Mouse (Mus musculus): ENCODE data around the gene Retreg1. TPM values are rescaled to one million over a fixed set of nuclear protein-coding genes. Genes with fewer than 3 reads are reported as not detected.

Gene Retreg1
- polyA plus RNA-seq (2016; fragmentation: Nextera tagmentation; extraction: Ambion mirVana), result 2.2 and 2.7 TPM in 2 replicates

- H3K27me3 ChIP-seq (ENCODE audit: insufficient read depth, poor library complexity, severe bottlenecking), result peaks cover 38% of the 10 kb centered on the region
- DNase-seq (ENCODE audit: low spot score), result peak; percentile 65
- peak within 1 kb of the TSS; percentile 87 for H3K27ac ChIP-seq
- H3K36me3 ChIP-seq, result no peaks in the 10 kb centered on the region
- peaks cover 5% of the 10 kb centered on the region; the same call in 1 of the 2 replicates for H3K9me3 ChIP-seq
- H3K4me1 ChIP-seq (replicated peaks), result peaks cover 25% of the 10 kb centered on the region
- under 1% methylated on average over 71 of the region's 72 CpGs for WGBS
- peak within 1 kb of the TSS; percentile 87 for H3K4me3 ChIP-seq
Measured at GRCm38 (mm10) chr15:25843086-25843991, at the start of gene Retreg1. Retreg1 (plus strand) TSS chr15:25843180.

GRCm38 (mm10) chr15:25794123-25794522 is 48.9 kb upstream of the Retreg1 start:
- H3K4me1 ChIP-seq (replicated peaks), result 0 out of 2 replicates have a peak, but pooled peaks cover 5% of the 10 kb centered on the region
- H3K27ac ChIP-seq, result no peak overlapping the region
- no peaks in the 10 kb centered on the region for H3K9me3 ChIP-seq
- H3K36me3 ChIP-seq, result peaks cover 97% of the 10 kb centered on the region
- H3K27me3 ChIP-seq (ENCODE audit: insufficient read depth, poor library complexity, severe bottlenecking), result no peaks in the 10 kb centered on the region
- DNase-seq (ENCODE audit: low spot score), result no peak
- 80% methylated on average over 8 of the region's 8 CpGs for WGBS
- no peak overlapping the region for H3K4me3 ChIP-seq

- Histone ChIP-seq H3K4me3 (no peak overlapping the region), H3K36me3 (peaks cover 97% of the 10 kb centered on the region), H3K9me3 (no peaks in the 10 kb centered on the region), H3K4me1 (replicated peaks) (0 out of 2 replicates have a peak, but pooled peaks cover 5% of the 10 kb centered on the region), H3K27ac (no peak overlapping the region), H3K27me3 (ENCODE audit: insufficient read depth, poor library complexity, severe bottlenecking) (no peaks in the 10 kb centered on the region)
- no peak for DNase-seq (ENCODE audit: low spot score)
- 95% methylated on average over 9 of the region's 9 CpGs for WGBS
Measured at GRCm38 (mm10) chr15:25795496-25795895, 47.5 kb upstream of the Retreg1 start.

- H3K9me3 ChIP-seq, result no peaks in the 10 kb centered on the region
- no peaks in the 10 kb centered on the region for H3K27me3 ChIP-seq (ENCODE audit: insufficient read depth, poor library complexity, severe bottlenecking)
- no peaks in the 10 kb centered on the region for H3K4me1 ChIP-seq (replicated peaks)
- 60% methylated on average over 3 of the region's 3 CpGs for WGBS
- H3K27ac ChIP-seq, result no peak overlapping the region
- no peak overlapping the region for H3K4me3 ChIP-seq
- DNase-seq (ENCODE audit: low spot score), result no peak
- H3K36me3 ChIP-seq, result peaks cover 98% of the 10 kb centered on the region
Measured at GRCm38 (mm10) chr15:25796353-25796752, 46.6 kb upstream of the Retreg1 start.

GRCm38 (mm10) chr15:25797179-25797578 is 45.8 kb upstream of the Retreg1 start:
- H3K4me1 ChIP-seq (replicated peaks), result no peaks in the 10 kb centered on the region
- DNase-seq (ENCODE audit: low spot score), result no peak
- H3K9me3 ChIP-seq, result no peaks in the 10 kb centered on the region
- H3K27me3 ChIP-seq (ENCODE audit: insufficient read depth, poor library complexity, severe bottlenecking), result no peaks in the 10 kb centered on the region
- H3K36me3 ChIP-seq, result peaks cover 99% of the 10 kb centered on the region
- 90% methylated on average over 8 of the region's 8 CpGs for WGBS
- H3K4me3 ChIP-seq, result no peak overlapping the region
- H3K27ac ChIP-seq, result no peak overlapping the region

GRCm38 (mm10) chr15:25797888-25798287 is 45.1 kb upstream of the Retreg1 start:
- no peaks in the 10 kb centered on the region for H3K4me1 ChIP-seq (replicated peaks)
- H3K36me3 ChIP-seq, result peaks cover 100% of the 10 kb centered on the region
- WGBS, result 89% methylated on average over 1 of the region's 1 CpGs
- DNase-seq (ENCODE audit: low spot score), result no peak
- no peak overlapping the region for H3K27ac ChIP-seq
- no peak overlapping the region for H3K4me3 ChIP-seq
- no peaks in the 10 kb centered on the region for H3K27me3 ChIP-seq (ENCODE audit: insufficient read depth, poor library complexity, severe bottlenecking)
- H3K9me3 ChIP-seq, result no peaks in the 10 kb centered on the region

- no peak for DNase-seq (ENCODE audit: low spot score)
- H3K4me3 ChIP-seq, result no peak overlapping the region
- peaks cover 100% of the 10 kb centered on the region for H3K36me3 ChIP-seq
- H3K9me3 ChIP-seq, result no peaks in the 10 kb centered on the region
- H3K4me1 ChIP-seq (replicated peaks), result no peaks in the 10 kb centered on the region
- WGBS, result 88% methylated on average over 5 of the region's 5 CpGs
- H3K27me3 ChIP-seq (ENCODE audit: insufficient read depth, poor library complexity, severe bottlenecking), result no peaks in the 10 kb centered on the region
- H3K27ac ChIP-seq, result no peak overlapping the region
Measured at GRCm38 (mm10) chr15:25801726-25802125, 41.3 kb upstream of the Retreg1 start.

- Histone ChIP-seq H3K4me3 (no peak overlapping the region), H3K9me3 (no peaks in the 10 kb centered on the region), H3K27ac (no peak overlapping the region), H3K4me1 (replicated peaks) (no peaks in the 10 kb centered on the region), H3K36me3 (peaks cover 100% of the 10 kb centered on the region), H3K27me3 (ENCODE audit: insufficient read depth, poor library complexity, severe bottlenecking) (no peaks in the 10 kb centered on the region)
- DNase-seq (ENCODE audit: low spot score), result no peak
- WGBS, result 94% methylated on average over 8 of the region's 8 CpGs
Measured at GRCm38 (mm10) chr15:25802194-25802593, 40.8 kb upstream of the Retreg1 start.

GRCm38 (mm10) chr15:25803111-25803510 is 39.9 kb upstream of the Retreg1 start:
- no peak for DNase-seq (ENCODE audit: low spot score)
- 93% methylated on average over 15 of the region's 15 CpGs for WGBS
- Histone ChIP-seq H3K4me3 (no peak overlapping the region), H3K4me1 (replicated peaks) (no peaks in the 10 kb centered on the region), H3K27ac (no peak overlapping the region), H3K9me3 (no peaks in the 10 kb centered on the region), H3K36me3 (peaks cover 100% of the 10 kb centered on the region), H3K27me3 (ENCODE audit: insufficient read depth, poor library complexity, severe bottlenecking) (no peaks in the 10 kb centered on the region)

- Histone ChIP-seq H3K36me3 (peaks cover 100% of the 10 kb centered on the region), H3K27me3 (ENCODE audit: insufficient read depth, poor library complexity, severe bottlenecking) (no peaks in the 10 kb centered on the region), H3K4me1 (replicated peaks) (no peaks in the 10 kb centered on the region), H3K27ac (no peak overlapping the region), H3K4me3 (no peak overlapping the region), H3K9me3 (no peaks in the 10 kb centered on the region)
- DNase-seq (ENCODE audit: low spot score), result peak; percentile 70
- WGBS, result 88% methylated on average over 21 of the region's 21 CpGs
Measured at GRCm38 (mm10) chr15:25805336-25806110, 37.5 kb upstream of the Retreg1 start.

GRCm38 (mm10) chr15:25806363-25806762 is 36.6 kb upstream of the Retreg1 start:
- DNase-seq (ENCODE audit: low spot score), result no peak
- no peaks in the 10 kb centered on the region for H3K4me1 ChIP-seq (replicated peaks)
- no peaks in the 10 kb centered on the region for H3K9me3 ChIP-seq
- WGBS, result 96% methylated on average over 17 of the region's 17 CpGs
- no peak overlapping the region for H3K27ac ChIP-seq
- H3K27me3 ChIP-seq (ENCODE audit: insufficient read depth, poor library complexity, severe bottlenecking), result no peaks in the 10 kb centered on the region
- H3K36me3 ChIP-seq, result peaks cover 100% of the 10 kb centered on the region
- H3K4me3 ChIP-seq, result no peak overlapping the region

- H3K36me3 ChIP-seq, result peaks cover 100% of the 10 kb centered on the region
- H3K27me3 ChIP-seq (ENCODE audit: insufficient read depth, poor library complexity, severe bottlenecking), result no peaks in the 10 kb centered on the region
- H3K9me3 ChIP-seq, result no peaks in the 10 kb centered on the region
- WGBS, result 94% methylated on average over 9 of the region's 9 CpGs
- no peak overlapping the region for H3K4me3 ChIP-seq
- H3K4me1 ChIP-seq (replicated peaks), result no peaks in the 10 kb centered on the region
- DNase-seq (ENCODE audit: low spot score), result no peak
- no peak overlapping the region for H3K27ac ChIP-seq
Measured at GRCm38 (mm10) chr15:25806878-25807277, 36.1 kb upstream of the Retreg1 start.

All from hindbrain, embryonic 10.5 days (tissue).